In genomic region chr3:68595316-68595925, GRCm38 (mm10) we compare ENCODE assay signal across 16 mouse cellular contexts.
DNase-seq lines count a peak whose midpoint lies in the region; ATAC-seq and TF ChIP-seq lines count a peak whose summit lies in the region.
"Had no signal": no experiment of that assay in that cellular context is flagged by ENCODE, and none has a peak within 500 bp of the region (broad histone marks: within the 10 kb centered on the region; RNA-seq: fewer than 3 reads in every experiment).

No protein-coding gene starts in this region.

- H3K9me3 ChIP-seq in kidney, postnatal 0 days (replicated peaks; ENCODE audit: low read length) = no peaks in the 10 kb centered on the region
- no peaks in the 10 kb centered on the region for H3K9me3 ChIP-seq in limb, embryonic 11.5 days (ENCODE audit: control insufficient read depth, low read length)
- H3K9me3 ChIP-seq: hindbrain, embryonic 15.5 days; neural tube, embryonic 13.5 days had no signal

- no peak overlapping the region for H3K4me2 ChIP-seq in kidney, postnatal 0 days (ENCODE audit: low read length)
- H3K4me2 ChIP-seq in limb, embryonic 11.5 days (ENCODE audit: low read depth, severe bottlenecking) = no peak overlapping the region
- H3K4me2 ChIP-seq: hindbrain, embryonic 15.5 days; neural tube, embryonic 13.5 days had no signal

- no peak for TF ChIP-seq POLR2A in kidney, adult 2 months (IDR thresholded peaks at IDR 0.05; ENCODE audit: low read depth, low read length)

- DNase-seq in frontal cortex, postnatal 36 days (ENCODE audit: low spot score in 2 of 2) = no peak
- DNase-seq in kidney, postnatal 0 days (ENCODE audit: low spot score) = no peak
- no peak for DNase-seq in kidney, adult 2 months
- peak; percentile 70 for DNase-seq in brain, adult 2 months (ENCODE audit: low read depth, low spot score)
- peak; percentile 48 for DNase-seq in limb, embryonic 11.5 days (ENCODE audit: low spot score)
- DNase-seq in adrenal gland, adult 18-20 months (ENCODE audit: low spot score in 2 of 2) = no peak
- DNase-seq in right cerebral cortex, postnatal 10 days (ENCODE audit: low spot score in 2 of 2) = no peak
- DNase-seq: B cell, adult 2 months; cerebellum, postnatal 10 days; heart, adult 11 months; liver; lung, postnatal 10 days; right cerebral cortex, postnatal 4 days had no signal

- ATAC-seq in frontal cortex, adult (ENCODE audit: low TSS enrichment) = peak; percentile 2; the same call in 1 of the 2 replicates
- peak; percentile 26; the same call in 1 of the 2 replicates for ATAC-seq in kidney, postnatal 0 days (replicated peaks; ENCODE audit: low FRiP score, low read depth)
- ATAC-seq in limb, embryonic 11.5 days (ENCODE audit: insufficient number of reproducible peaks, low FRiP score, low TSS enrichment, low read depth) = no peak

- 0 out of 2 replicates have a peak, but pooled peaks cover 6% of the 10 kb centered on the region for H3K36me3 ChIP-seq in kidney, postnatal 0 days (ENCODE audit: insufficient read depth, low read length)
- H3K36me3 ChIP-seq in kidney, adult 2 months (ENCODE audit: control insufficient read depth, insufficient read depth, low read length) = no peaks in the 10 kb centered on the region
- H3K36me3 ChIP-seq in limb, embryonic 11.5 days (ENCODE audit: control insufficient read depth, insufficient read depth, low read length) = no peaks in the 10 kb centered on the region

- peak overlapping the region; percentile 13; the same call in 1 of the 2 replicates for H3K27ac ChIP-seq in kidney, postnatal 0 days
- H3K27ac ChIP-seq in kidney, adult 2 months (ENCODE audit: insufficient read depth, low read depth, low read length) = no peak overlapping the region
- no peak overlapping the region for H3K27ac ChIP-seq in limb, embryonic 11.5 days (replicated peaks; ENCODE audit: low read depth, low read length)
- H3K27ac ChIP-seq: hindbrain, embryonic 15.5 days; neural tube, embryonic 13.5 days had no signal

- H3K9ac ChIP-seq in kidney, postnatal 0 days (ENCODE audit: low read depth, low read length) = no peak overlapping the region
- H3K9ac ChIP-seq in limb, embryonic 11.5 days (ENCODE audit: low read length) = no peak overlapping the region
- H3K9ac ChIP-seq: hindbrain, embryonic 15.5 days; neural tube, embryonic 13.5 days had no signal

- no peak overlapping the region for H3K4me3 ChIP-seq in kidney, postnatal 0 days (replicated peaks; ENCODE audit: low read depth, low read length)
- H3K4me3 ChIP-seq in kidney, adult 2 months (ENCODE audit: insufficient read depth, low read depth, low read length) = no peak overlapping the region
- H3K4me3 ChIP-seq in limb, embryonic 11.5 days (ENCODE audit: low read depth, low read length) = no peak overlapping the region
- H3K4me3 ChIP-seq: hindbrain, embryonic 15.5 days; neural tube, embryonic 13.5 days had no signal

- TF ChIP-seq CTCF in kidney, postnatal 0 days (IDR thresholded peaks at IDR 0.05; ENCODE audit: low read depth) = no peak
- no peak for TF ChIP-seq CTCF in kidney, adult 2 months (conservative IDR thresholded peaks at IDR 0.05; ENCODE audit: insufficient read depth, insufficient read length, low read depth, low read length)

- 41% methylated on average over 10 of the region's 10 CpGs for WGBS in kidney, postnatal 0 days
- 32% methylated on average over 10 of the region's 10 CpGs for WGBS in kidney, adult 2 months
- 52% methylated on average over 10 of the region's 10 CpGs for WGBS in limb, embryonic 11.5 days

- no peaks in the 10 kb centered on the region for H3K27me3 ChIP-seq in kidney, postnatal 0 days (ENCODE audit: insufficient read depth, low read length)
- H3K27me3 ChIP-seq in kidney, adult 2 months (replicated peaks; ENCODE audit: control insufficient read depth, insufficient read depth, low read length) = no peaks in the 10 kb centered on the region
- no peaks in the 10 kb centered on the region for H3K27me3 ChIP-seq in limb, embryonic 11.5 days (ENCODE audit: control insufficient read depth, insufficient read depth, low read length)
- H3K27me3 ChIP-seq: hindbrain, embryonic 15.5 days; neural tube, embryonic 13.5 days had no signal

- peaks cover 14% of the 10 kb centered on the region for H3K4me1 ChIP-seq in kidney, postnatal 0 days (replicated peaks; ENCODE audit: insufficient read depth, low read length)
- peaks cover 20% of the 10 kb centered on the region for H3K4me1 ChIP-seq in kidney, adult 2 months (ENCODE audit: control insufficient read depth, insufficient read depth, low read length)
- H3K4me1 ChIP-seq in limb, embryonic 11.5 days (ENCODE audit: control insufficient read depth, insufficient read depth, low read length) = peaks cover 23% of the 10 kb centered on the region

Comparison
In these comparisons a context has a peak if more than half of its experiments do, and no peak if none do; other contexts are left out.
1. DNase-seq: peak in brain, adult 2 months (single experiment) and limb, embryonic 11.5 days (single experiment); none in frontal cortex, postnatal 36 days (0 of 2), kidney, postnatal 0 days (single experiment), kidney, adult 2 months (single experiment), adrenal gland, adult 18-20 months (0 of 2) and right cerebral cortex, postnatal 10 days (0 of 2).